Mouse (Mus musculus): ENCODE data around the gene Rmdn2.

Gene Rmdn2

GRCm38 (mm10) chr17:79611545-79611944, at the start of gene Rmdn2:
Gene Rmdn2, plus strand, starts transcription at chr17:79611863.
- DNase-seq (ENCODE audit: low spot score), result no peak

GRCm38 (mm10) chr17:79563067-79563620, 48.5 kb upstream of the Rmdn2 start:
- DNase-seq (ENCODE audit: low spot score), result no peak

GRCm38 (mm10) chr17:79563721-79564120, 47.9 kb upstream of the Rmdn2 start:
- DNase-seq (ENCODE audit: low spot score), result no peak

GRCm38 (mm10) chr17:79565241-79565961, 46.3 kb upstream of the Rmdn2 start:
- DNase-seq (ENCODE audit: low spot score), result peak; percentile 71

- peak; percentile 21 for DNase-seq (ENCODE audit: low spot score)
Observed at GRCm38 (mm10) chr17:79568401-79568800, 43.3 kb upstream of the Rmdn2 start.

- no peak for DNase-seq (ENCODE audit: low spot score)
Observed at GRCm38 (mm10) chr17:79578328-79578727, 33.3 kb upstream of the Rmdn2 start.

GRCm38 (mm10) chr17:79580264-79580920, 31.3 kb upstream of the Rmdn2 start:
- peak; percentile 84 for DNase-seq (ENCODE audit: low spot score)

GRCm38 (mm10) chr17:79583466-79583865, 28.2 kb upstream of the Rmdn2 start:
- DNase-seq (ENCODE audit: low spot score), result no peak

GRCm38 (mm10) chr17:79584246-79584800, 27.3 kb upstream of the Rmdn2 start:
- DNase-seq (ENCODE audit: low spot score), result no peak

- no peak for DNase-seq (ENCODE audit: low spot score)
Observed at GRCm38 (mm10) chr17:79589913-79590312, 21.8 kb upstream of the Rmdn2 start.

- no peak for DNase-seq (ENCODE audit: low spot score)
Observed at GRCm38 (mm10) chr17:79595996-79596395, 15.7 kb upstream of the Rmdn2 start.

GRCm38 (mm10) chr17:79598151-79598550, 13.5 kb upstream of the Rmdn2 start:
- no peak for DNase-seq (ENCODE audit: low spot score)

GRCm38 (mm10) chr17:79598596-79599577, 12.8 kb upstream of the Rmdn2 start:
- DNase-seq (ENCODE audit: low spot score), result no peak

- DNase-seq (ENCODE audit: low spot score), result no peak
Observed at GRCm38 (mm10) chr17:79600108-79600507, 11.6 kb upstream of the Rmdn2 start.

- no peak for DNase-seq (ENCODE audit: low spot score)
Observed at GRCm38 (mm10) chr17:79602381-79602780, 9.3 kb upstream of the Rmdn2 start.

- DNase-seq (ENCODE audit: low spot score), result no peak
Observed at GRCm38 (mm10) chr17:79603427-79603826, 8.2 kb upstream of the Rmdn2 start.

GRCm38 (mm10) chr17:79605794-79606193, 5.9 kb upstream of the Rmdn2 start:
- peak; percentile 83 for DNase-seq (ENCODE audit: low spot score)

GRCm38 (mm10) chr17:79609697-79610096, 2.0 kb upstream of the Rmdn2 start:
- DNase-seq (ENCODE audit: low spot score), result peak; percentile 85

GRCm38 (mm10) chr17:79610163-79610755, 1.4 kb upstream of the Rmdn2 start:
- peak; percentile 51 for DNase-seq (ENCODE audit: low spot score)

GRCm38 (mm10) chr17:79614691-79615588, 3.3 kb downstream of the Rmdn2 start:
- peak; percentile 71 for DNase-seq (ENCODE audit: low spot score)
